Mouse (Mus musculus): ENCODE measurements around the gene Hmgb2. TPM values are rescaled to one million over a fixed set of nuclear protein-coding genes. Genes with fewer than 3 reads are reported as not detected.

Gene Hmgb2
- polyA plus RNA-seq, 1 experiment from 2014 or later = 60.7 TPM

DNA sequence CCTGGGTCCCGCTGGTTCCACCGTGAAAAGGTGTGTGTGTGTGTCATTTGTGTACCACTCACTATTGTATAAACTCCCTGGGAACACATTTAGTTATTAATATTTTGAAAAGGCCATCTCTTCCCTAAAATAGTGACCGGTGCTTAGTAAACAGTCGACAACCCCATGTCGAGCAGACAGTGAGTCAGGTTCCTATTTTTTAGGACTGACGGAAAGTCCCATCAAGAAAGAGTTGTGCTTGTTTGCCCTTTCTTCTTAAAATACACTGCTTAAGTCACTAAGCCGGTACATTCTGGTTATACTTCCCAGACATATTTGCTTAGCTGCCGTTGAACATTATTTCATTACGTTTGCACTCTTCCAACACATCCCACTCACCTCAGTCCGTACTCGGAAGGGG lies 29.2 kb downstream of the Hmgb2 start:
- Histone ChIP-seq H3K9ac (no peak overlapping the region), H3K9me3 (ENCODE audit: control insufficient read depth, low read length) (no peaks in the 10 kb centered on the region), H3K27ac (no peak overlapping the region), H3K4me2 (replicated peaks) (no peak overlapping the region), H3K4me3 (replicated peaks; ENCODE audit: low read length) (no peak overlapping the region), H3K4me1 (replicated peaks; ENCODE audit: control insufficient read depth, insufficient read depth, low read length) (no peaks in the 10 kb centered on the region), H3K36me3 (replicated peaks; ENCODE audit: control insufficient read depth, insufficient read depth) (peaks cover 4% of the 10 kb centered on the region; the same call in 1 of the 2 replicates), H3K27me3 (ENCODE audit: control insufficient read depth, insufficient read depth, low read length) (no peaks in the 10 kb centered on the region)
- no peak for DNase-seq (ENCODE audit: low spot score)
- no peak for ATAC-seq (ENCODE audit: low FRiP score)
- 94% methylated on average over 11 of the region's 11 CpGs for WGBS

GRCm38 (mm10) chr8:57541405-57541804 lies 29.7 kb downstream of the Hmgb2 start:
- Histone ChIP-seq H3K4me3 (replicated peaks; ENCODE audit: low read length) (no peak overlapping the region), H3K27me3 (ENCODE audit: control insufficient read depth, insufficient read depth, low read length) (no peaks in the 10 kb centered on the region), H3K27ac (no peak overlapping the region), H3K36me3 (replicated peaks; ENCODE audit: control insufficient read depth, insufficient read depth) (no peaks in the 10 kb centered on the region), H3K9ac (no peak overlapping the region), H3K4me1 (replicated peaks; ENCODE audit: control insufficient read depth, insufficient read depth, low read length) (no peaks in the 10 kb centered on the region), H3K4me2 (replicated peaks) (no peak overlapping the region), H3K9me3 (ENCODE audit: control insufficient read depth, low read length) (no peaks in the 10 kb centered on the region)
- ATAC-seq (ENCODE audit: low FRiP score) (no peak), DNase-seq (ENCODE audit: low spot score) (no peak)
- WGBS = 91% methylated on average over 9 of the region's 9 CpGs

- DNase-seq (ENCODE audit: low spot score) (no peak), ATAC-seq (ENCODE audit: low FRiP score) (no peak)
- Histone ChIP-seq H3K9ac (no peak overlapping the region), H3K9me3 (ENCODE audit: control insufficient read depth, low read length) (no peaks in the 10 kb centered on the region), H3K4me3 (replicated peaks; ENCODE audit: low read length) (no peak overlapping the region), H3K36me3 (replicated peaks; ENCODE audit: control insufficient read depth, insufficient read depth) (no peaks in the 10 kb centered on the region), H3K27me3 (ENCODE audit: control insufficient read depth, insufficient read depth, low read length) (no peaks in the 10 kb centered on the region), H3K27ac (no peak overlapping the region), H3K4me1 (replicated peaks; ENCODE audit: control insufficient read depth, insufficient read depth, low read length) (no peaks in the 10 kb centered on the region), H3K4me2 (replicated peaks) (no peak overlapping the region)
- 90% methylated on average over 3 of the region's 3 CpGs for WGBS
Observed at GRCm38 (mm10) chr8:57546401-57546800, 34.7 kb downstream of the Hmgb2 start.

- Histone ChIP-seq H3K9me3 (ENCODE audit: control insufficient read depth, low read length) (no peaks in the 10 kb centered on the region), H3K27ac (no peak overlapping the region), H3K27me3 (ENCODE audit: control insufficient read depth, insufficient read depth, low read length) (no peaks in the 10 kb centered on the region), H3K4me1 (replicated peaks; ENCODE audit: control insufficient read depth, insufficient read depth, low read length) (no peaks in the 10 kb centered on the region), H3K9ac (no peak overlapping the region), H3K4me2 (replicated peaks) (no peak overlapping the region), H3K4me3 (replicated peaks; ENCODE audit: low read length) (no peak overlapping the region), H3K36me3 (replicated peaks; ENCODE audit: control insufficient read depth, insufficient read depth) (no peaks in the 10 kb centered on the region)
- DNase-seq (ENCODE audit: low spot score) = no peak
- WGBS = 92% methylated on average over 3 of the region's 3 CpGs
- ATAC-seq (ENCODE audit: low FRiP score) = no peak
Observed at GRCm38 (mm10) chr8:57546834-57547233, 35.1 kb downstream of the Hmgb2 start.

GRCm38 (mm10) chr8:57547581-57547980 lies 35.9 kb downstream of the Hmgb2 start:
- Histone ChIP-seq H3K36me3 (replicated peaks; ENCODE audit: control insufficient read depth, insufficient read depth) (no peaks in the 10 kb centered on the region), H3K27me3 (ENCODE audit: control insufficient read depth, insufficient read depth, low read length) (no peaks in the 10 kb centered on the region), H3K9ac (no peak overlapping the region), H3K9me3 (ENCODE audit: control insufficient read depth, low read length) (no peaks in the 10 kb centered on the region), H3K4me2 (replicated peaks) (no peak overlapping the region), H3K4me1 (replicated peaks; ENCODE audit: control insufficient read depth, insufficient read depth, low read length) (no peaks in the 10 kb centered on the region), H3K27ac (no peak overlapping the region), H3K4me3 (replicated peaks; ENCODE audit: low read length) (no peak overlapping the region)
- WGBS = 42% methylated on average over 12 of the region's 12 CpGs
- ATAC-seq (ENCODE audit: low FRiP score) (no peak; the same call in 1 of the 2 replicates), DNase-seq (ENCODE audit: low spot score) (no peak)

DNA sequence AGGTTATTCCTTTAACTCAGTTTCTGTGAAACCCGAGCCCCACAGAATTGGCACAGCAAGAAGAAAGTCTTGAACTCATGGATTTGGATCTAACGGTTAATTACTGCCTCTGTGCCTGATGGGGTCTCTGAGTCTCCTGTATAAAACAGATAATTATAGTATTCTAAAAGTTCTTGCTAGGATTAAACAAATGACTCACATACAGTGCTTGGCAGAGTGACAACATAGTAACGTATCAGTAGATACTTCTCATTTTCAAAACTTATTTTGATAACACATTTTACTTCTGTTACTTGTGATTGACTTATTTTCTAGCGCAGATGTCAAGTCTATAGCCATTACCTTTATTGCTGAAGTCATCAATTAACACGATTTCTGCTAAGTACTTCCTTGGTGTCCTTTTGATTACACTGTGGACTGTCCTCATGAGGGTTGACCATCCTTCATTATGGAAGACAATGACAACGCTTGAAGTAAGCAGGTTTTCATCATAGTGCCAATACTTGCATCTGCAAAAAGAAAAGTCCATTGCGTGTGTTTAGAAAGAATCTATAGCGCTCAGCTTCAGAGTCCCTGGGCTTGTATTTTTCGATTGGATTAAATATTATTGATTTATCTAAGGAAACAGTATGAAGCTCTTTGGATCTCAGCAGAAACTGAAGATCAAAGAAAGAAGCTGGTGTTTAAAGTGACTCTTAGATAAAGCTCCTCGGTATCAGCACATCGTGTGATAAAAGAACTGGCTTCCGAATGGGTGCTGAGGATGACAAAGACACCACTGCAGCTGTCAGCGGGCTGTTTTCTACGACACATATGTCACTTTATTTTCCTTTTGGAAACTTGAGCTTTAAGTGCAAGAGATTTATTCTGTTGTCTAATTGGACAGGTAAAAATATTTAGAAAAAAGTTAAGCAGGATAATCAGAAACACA lies 40.7 kb downstream of the Hmgb2 start:
- Histone ChIP-seq H3K9me3 (ENCODE audit: control insufficient read depth, low read length) (no peaks in the 10 kb centered on the region), H3K9ac (no peak overlapping the region), H3K4me3 (replicated peaks; ENCODE audit: low read length) (no peak overlapping the region), H3K27ac (no peak overlapping the region), H3K27me3 (ENCODE audit: control insufficient read depth, insufficient read depth, low read length) (no peaks in the 10 kb centered on the region), H3K4me2 (replicated peaks) (no peak overlapping the region), H3K4me1 (replicated peaks; ENCODE audit: control insufficient read depth, insufficient read depth, low read length) (no peaks in the 10 kb centered on the region), H3K36me3 (replicated peaks; ENCODE audit: control insufficient read depth, insufficient read depth) (no peaks in the 10 kb centered on the region)
- DNase-seq (ENCODE audit: low spot score) = no peak
- ATAC-seq (ENCODE audit: low FRiP score) = no peak
- 89% methylated on average over 14 of the region's 14 CpGs for WGBS

DNA sequence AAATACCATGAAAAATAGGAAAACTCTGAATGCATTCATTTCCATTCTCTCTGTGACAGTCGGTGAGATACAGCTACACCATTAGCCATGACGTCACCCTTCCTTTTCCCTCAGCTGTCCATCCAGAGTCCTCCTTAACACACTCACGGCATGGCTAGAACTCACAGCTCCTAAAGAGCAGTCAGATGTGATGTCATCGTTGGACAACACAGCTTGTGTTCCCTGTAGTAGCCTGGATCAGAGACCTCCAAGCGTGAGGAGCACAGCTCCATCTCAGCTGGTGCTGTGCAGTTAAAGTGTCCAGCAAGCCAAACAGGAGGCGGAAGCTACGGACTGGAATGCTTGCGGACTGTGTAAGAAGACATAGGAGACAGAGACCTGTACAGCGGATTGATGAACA lies 49.2 kb downstream of the Hmgb2 start:
- no peak overlapping the region for H3K4me2 ChIP-seq (replicated peaks)
- 88% methylated on average over 9 of the region's 9 CpGs for WGBS
- no peak overlapping the region for H3K4me3 ChIP-seq (replicated peaks; ENCODE audit: low read length)
- no peak overlapping the region for H3K9ac ChIP-seq
- no peak overlapping the region for H3K27ac ChIP-seq
- no peaks in the 10 kb centered on the region for H3K27me3 ChIP-seq (ENCODE audit: control insufficient read depth, insufficient read depth, low read length)
- no peaks in the 10 kb centered on the region for H3K36me3 ChIP-seq (replicated peaks; ENCODE audit: control insufficient read depth, insufficient read depth)
- DNase-seq (ENCODE audit: low spot score) = no peak
- no peaks in the 10 kb centered on the region for H3K4me1 ChIP-seq (replicated peaks; ENCODE audit: control insufficient read depth, insufficient read depth, low read length)
- H3K9me3 ChIP-seq (ENCODE audit: control insufficient read depth, low read length) = no peaks in the 10 kb centered on the region
- no peak for ATAC-seq (ENCODE audit: low FRiP score)

GRCm38 (mm10) chr8:57562741-57563140 lies 51.0 kb downstream of the Hmgb2 start:
- H3K36me3 ChIP-seq (replicated peaks; ENCODE audit: control insufficient read depth, insufficient read depth) = no peaks in the 10 kb centered on the region
- WGBS = 92% methylated on average over 3 of the region's 3 CpGs
- H3K9me3 ChIP-seq (ENCODE audit: control insufficient read depth, low read length) = no peaks in the 10 kb centered on the region
- no peak overlapping the region for H3K9ac ChIP-seq
- H3K4me1 ChIP-seq (replicated peaks; ENCODE audit: control insufficient read depth, insufficient read depth, low read length) = peaks cover 3% of the 10 kb centered on the region; the same call in 1 of the 2 replicates
- DNase-seq (ENCODE audit: low spot score) = no peak
- H3K27me3 ChIP-seq (ENCODE audit: control insufficient read depth, insufficient read depth, low read length) = no peaks in the 10 kb centered on the region
- no peak overlapping the region for H3K4me2 ChIP-seq (replicated peaks)
- no peak overlapping the region for H3K27ac ChIP-seq
- no peak for ATAC-seq (ENCODE audit: low FRiP score)
- H3K4me3 ChIP-seq (replicated peaks; ENCODE audit: low read length) = no peak overlapping the region

GRCm38 (mm10) chr8:57563726-57564125 lies 52.0 kb downstream of the Hmgb2 start:
- ATAC-seq (ENCODE audit: low FRiP score) (no peak), DNase-seq (ENCODE audit: low spot score) (no peak)
- Histone ChIP-seq H3K4me3 (replicated peaks; ENCODE audit: low read length) (no peak overlapping the region), H3K4me1 (replicated peaks; ENCODE audit: control insufficient read depth, insufficient read depth, low read length) (peaks cover 12% of the 10 kb centered on the region), H3K27ac (no peak overlapping the region), H3K36me3 (replicated peaks; ENCODE audit: control insufficient read depth, insufficient read depth) (no peaks in the 10 kb centered on the region), H3K9ac (no peak overlapping the region), H3K9me3 (ENCODE audit: control insufficient read depth, low read length) (no peaks in the 10 kb centered on the region), H3K27me3 (ENCODE audit: control insufficient read depth, insufficient read depth, low read length) (no peaks in the 10 kb centered on the region), H3K4me2 (replicated peaks) (no peak overlapping the region)
- WGBS = 94% methylated on average over 15 of the region's 15 CpGs

Measured in hindbrain, embryonic 14.5 days (tissue).